Mouse (Mus musculus) limb, embryonic 11.5 days (tissue): Measurements from ENCODE around the gene Pim3. TPM values are rescaled to one million over a fixed set of nuclear protein-coding genes. Genes with fewer than 3 reads are reported as not detected.

Experiments
- ATAC-seq: fragments of 200-750 bp; cut with Nextera tagmentation; 2 replicates; pipeline ENCODE4 v1.8.0; 2017; ENCODE audit warnings: low read depth; ENCODE audit not compliant: insufficient number of reproducible peaks, low FRiP score, low TSS enrichment
- DNase-seq: peaks from one replicate; pipeline ENCODE4 v3.0.0-alpha.2; 2015; ENCODE audit warnings: low spot score
- H3K27ac ChIP-seq: fragments of 300-500 bp; sonication (generic); replicated peaks from 2 replicates; pipeline ENCODE4 v1.5.1; 2014; ENCODE audit warnings: low read depth, mild to moderate bottlenecking, low read length
- H3K27me3 ChIP-seq: fragments of 300-500 bp; sonication (generic); 2 replicates; pipeline ENCODE4 v1.6.1; 2014; ENCODE audit warnings: mild to moderate bottlenecking, low read length, mixed read lengths; ENCODE audit not compliant: control insufficient read depth, insufficient read depth
- H3K36me3 ChIP-seq: fragments of 300-500 bp; sonication (generic); 2 replicates; pipeline ENCODE4 v1.6.1; 2014; ENCODE audit warnings: mild to moderate bottlenecking, low read length, moderate library complexity, mixed read lengths; ENCODE audit not compliant: control insufficient read depth, insufficient read depth
- H3K4me1 ChIP-seq: fragments of 300-500 bp; sonication (generic); 2 replicates; pipeline ENCODE4 v1.6.1; 2014; ENCODE audit warnings: low read length, mixed read lengths; ENCODE audit not compliant: control insufficient read depth, insufficient read depth
- H3K4me2 ChIP-seq: fragments of 300-500 bp; sonication (generic); 2 replicates; pipeline ENCODE4 v1.6.1; 2014; ENCODE audit warnings: low read depth, mild to moderate bottlenecking, moderate library complexity; ENCODE audit not compliant: severe bottlenecking
- H3K4me3 ChIP-seq: fragments of 300-500 bp; sonication (generic); 2 replicates; pipeline ENCODE4 v1.5.1; 2014; ENCODE audit warnings: low read depth, low read length
- H3K9ac ChIP-seq: fragments of 300-500 bp; sonication (generic); 2 replicates; pipeline ENCODE4 v1.6.1; 2014; ENCODE audit warnings: mild to moderate bottlenecking, low read length
- H3K9me3 ChIP-seq: fragments of 300-500 bp; sonication (generic); 2 replicates; pipeline ENCODE4 v1.6.1; 2016; ENCODE audit warnings: low read length; ENCODE audit not compliant: control insufficient read depth
- WGBS: fragments of 180-500 bp; shearing (Covaris S2); extraction: QIAGEN DNeasy Blood & Tissue Kit; methylation state at CpG from one replicate; pipeline ENCODE4 v1.1.7; 2014; 5-methylcytosine and 5-hydroxymethylcytosine counted together
- polyA plus RNA-seq: library from polyadenylated mRNA; unstranded; fragments of >200 nt; fragmentation: Nextera tagmentation; extraction: Ambion mirVana; gene quantifications from 2 replicates; pipeline ENCODE4 v1.2.1, GENCODE M21; 2014

The Pim3 gene
- polyA plus RNA-seq, 1 experiment from 2014 or later, result 34.5 TPM

- Histone ChIP-seq H3K9me3 (no peaks in the 10 kb centered on the region), H3K9ac (no peak overlapping the region), H3K4me2 (no peak overlapping the region), H3K4me3 (no peak overlapping the region), H3K27ac (no peak overlapping the region), H3K36me3 (no peaks in the 10 kb centered on the region), H3K4me1 (no peaks in the 10 kb centered on the region), H3K27me3 (no peaks in the 10 kb centered on the region)
- 76% methylated on average over 1 of the region's 1 CpGs for WGBS
- DNase-seq, result no peak
- ATAC-seq, result no peak
Measured at GRCm38 (mm10) chr15:88903086-88903485, 41.1 kb downstream of the Pim3 start.

GRCm38 (mm10) chr15:88904056-88904811, 42.2 kb downstream of the Pim3 start:
- Histone ChIP-seq H3K27me3 (no peaks in the 10 kb centered on the region), H3K27ac (no peak overlapping the region), H3K36me3 (no peaks in the 10 kb centered on the region), H3K4me1 (no peaks in the 10 kb centered on the region), H3K9ac (no peak overlapping the region), H3K9me3 (no peaks in the 10 kb centered on the region), H3K4me3 (no peak overlapping the region), H3K4me2 (no peak overlapping the region)
- WGBS, result 87% methylated on average over 14 of the region's 14 CpGs
- no peak for DNase-seq
- no peak for ATAC-seq

- no peaks in the 10 kb centered on the region for H3K4me1 ChIP-seq
- ATAC-seq, result no peak
- H3K4me3 ChIP-seq, result no peak overlapping the region
- WGBS, result 72% methylated on average over 4 of the region's 4 CpGs
- no peaks in the 10 kb centered on the region for H3K36me3 ChIP-seq
- H3K27me3 ChIP-seq, result no peaks in the 10 kb centered on the region
- no peaks in the 10 kb centered on the region for H3K9me3 ChIP-seq
- H3K27ac ChIP-seq, result no peak overlapping the region
- H3K9ac ChIP-seq, result no peak overlapping the region
- DNase-seq, result no peak
- H3K4me2 ChIP-seq, result no peak overlapping the region
Measured at GRCm38 (mm10) chr15:88906347-88906746, 44.4 kb downstream of the Pim3 start.

- DNase-seq, result no peak
- no peaks in the 10 kb centered on the region for H3K27me3 ChIP-seq
- no peaks in the 10 kb centered on the region for H3K9me3 ChIP-seq
- H3K9ac ChIP-seq, result no peak overlapping the region
- H3K4me2 ChIP-seq, result no peak overlapping the region
- no peak overlapping the region for H3K27ac ChIP-seq
- H3K4me1 ChIP-seq, result no peaks in the 10 kb centered on the region
- no peaks in the 10 kb centered on the region for H3K36me3 ChIP-seq
- no peak for ATAC-seq
- WGBS, result 95% methylated on average over 7 of the region's 7 CpGs
- no peak overlapping the region for H3K4me3 ChIP-seq
Measured at GRCm38 (mm10) chr15:88915046-88915445, 53.1 kb downstream of the Pim3 start.

Other genes with a start within 250 kb of the Pim3 start
- gene Brd1, start 128.0 kb upstream of the Pim3 start, polyA plus RNA-seq, result 30.4 and 30.9 TPM in 2 replicates
- gene Zbed4, start 110.5 kb upstream of the Pim3 start, polyA plus RNA-seq, result 34.8 and 35.1 TPM in 2 replicates
- gene Alg12, start 42.9 kb upstream of the Pim3 start, polyA plus RNA-seq, result 11.5 and 12.0 TPM in 2 replicates
- 94.3 and 94.9 TPM in 2 replicates for gene Creld2, start 42.5 kb upstream of the Pim3 start, polyA plus RNA-seq
- not detected in 2 replicates for gene Ttll8, start 92.2 kb downstream of the Pim3 start, polyA plus RNA-seq
- not detected in 2 replicates for gene Mlc1, start 116.8 kb downstream of the Pim3 start, polyA plus RNA-seq
- not detected in 2 replicates for gene Mov10l1, start 120.7 kb downstream of the Pim3 start, polyA plus RNA-seq
- 0.20 and 0.37 TPM in 2 replicates for gene Panx2, start 197.5 kb downstream of the Pim3 start, polyA plus RNA-seq
- 46.9 and 49.0 TPM in 2 replicates for gene Trabd, start 212.9 kb downstream of the Pim3 start, polyA plus RNA-seq
- 15.4 and 16.9 TPM in 2 replicates for gene Selenoo, start 226.9 kb downstream of the Pim3 start, polyA plus RNA-seq